Mouse (Mus musculus) kidney, embryonic 16.5 days (tissue): Measurements from ENCODE around the gene Gnaz. TPM values are rescaled to one million over a fixed set of nuclear protein-coding genes. Genes with fewer than 3 reads are reported as not detected.

Experiments
- ATAC-seq: fragments of 200-750 bp; cut with Nextera tagmentation; 2 replicates; pipeline ENCODE4 v1.8.0; 2017; ENCODE audit warnings: moderate TSS enrichment; ENCODE audit not compliant: low FRiP score, low TSS enrichment
- H3K27ac ChIP-seq: fragments of 300-500 bp; sonication (generic); 2 replicates; pipeline ENCODE4 v1.5.1; 2014; ENCODE audit warnings: low read length
- H3K27me3 ChIP-seq: fragments of 300-500 bp; sonication (generic); 2 replicates; pipeline ENCODE4 v1.6.1; 2014; ENCODE audit warnings: low read length, control low read depth, mixed read lengths; ENCODE audit not compliant: insufficient read depth
- H3K36me3 ChIP-seq: fragments of 300-500 bp; sonication (generic); 2 replicates; pipeline ENCODE4 v1.6.1; 2014; ENCODE audit warnings: low read length, control low read depth, mixed read lengths; ENCODE audit not compliant: insufficient read depth
- H3K4me1 ChIP-seq: fragments of 300-500 bp; sonication (generic); 2 replicates; pipeline ENCODE4 v1.6.1; 2014; ENCODE audit warnings: low read length, control low read depth, mixed read lengths; ENCODE audit not compliant: insufficient read depth
- H3K4me2 ChIP-seq: fragments of 300-500 bp; sonication (generic); replicated peaks from 2 replicates; pipeline ENCODE4 v1.6.1; 2014; ENCODE audit warnings: low read depth, low read length
- H3K4me3 ChIP-seq: fragments of 300-500 bp; sonication (generic); 2 replicates; pipeline ENCODE4 v1.5.1; 2014; ENCODE audit warnings: mild to moderate bottlenecking, low read length
- H3K9ac ChIP-seq: fragments of 300-500 bp; sonication (generic); replicated peaks from 2 replicates; pipeline ENCODE4 v1.6.1; 2014; ENCODE audit warnings: low read length
- H3K9me3 ChIP-seq: fragments of 300-500 bp; sonication (generic); 2 replicates; pipeline ENCODE4 v1.6.1; 2016; ENCODE audit warnings: low read length, control low read depth
- WGBS: fragments of 180-500 bp; shearing (Covaris S2); extraction: QIAGEN DNeasy Blood & Tissue Kit; methylation state at CpG from one replicate; pipeline ENCODE4 v1.1.7; 2014; 5-methylcytosine and 5-hydroxymethylcytosine counted together
- polyA plus RNA-seq: library from polyadenylated mRNA; unstranded; fragments of >200 nt; fragmentation: Nextera tagmentation; extraction: Ambion mirVana; gene quantifications from 2 replicates; pipeline ENCODE4 v1.2.1, GENCODE M21; 2015

The Gnaz gene
- polyA plus RNA-seq, 1 experiment from 2014 or later, result 6.2 TPM

- Histone ChIP-seq H3K9ac (no peak overlapping the region), H3K27me3 (no peaks in the 10 kb centered on the region), H3K4me3 (no peak overlapping the region), H3K4me1 (no peaks in the 10 kb centered on the region), H3K36me3 (no peaks in the 10 kb centered on the region), H3K4me2 (no peak overlapping the region), H3K27ac (no peak overlapping the region), H3K9me3 (no peaks in the 10 kb centered on the region)
- no peak for ATAC-seq
- 73% methylated on average over 6 of the region's 6 CpGs for WGBS
Measured at GRCm38 (mm10) chr10:74931631-74932030, 35.3 kb upstream of the Gnaz start.

GRCm38 (mm10) chr10:74932487-74932886, 34.5 kb upstream of the Gnaz start:
- Histone ChIP-seq H3K27ac (no peak overlapping the region), H3K4me3 (no peak overlapping the region), H3K9me3 (no peaks in the 10 kb centered on the region), H3K9ac (no peak overlapping the region), H3K4me1 (no peaks in the 10 kb centered on the region), H3K36me3 (no peaks in the 10 kb centered on the region), H3K27me3 (no peaks in the 10 kb centered on the region), H3K4me2 (no peak overlapping the region)
- no peak for ATAC-seq
- 88% methylated on average over 6 of the region's 6 CpGs for whole genome bisulfite sequencing

- WGBS, result 85% methylated on average over 19 of the region's 19 CpGs
- no peaks in the 10 kb centered on the region for H3K36me3 ChIP-seq
- no peak for ATAC-seq
- no peaks in the 10 kb centered on the region for H3K27me3 ChIP-seq
- no peaks in the 10 kb centered on the region for H3K4me1 ChIP-seq
- no peak overlapping the region for H3K4me2 ChIP-seq
- no peak overlapping the region for H3K27ac ChIP-seq
- H3K4me3 ChIP-seq, result no peak overlapping the region
- H3K9ac ChIP-seq, result no peak overlapping the region
- H3K9me3 ChIP-seq, result no peaks in the 10 kb centered on the region
Measured at GRCm38 (mm10) chr10:74933548-74934190, 33.3 kb upstream of the Gnaz start.

GRCm38 (mm10) chr10:74934521-74934920, 32.5 kb upstream of the Gnaz start:
- 83% methylated on average over 12 of the region's 12 CpGs for WGBS
- H3K4me3 ChIP-seq, result no peak overlapping the region
- H3K4me2 ChIP-seq, result no peak overlapping the region
- no peaks in the 10 kb centered on the region for H3K36me3 ChIP-seq
- H3K4me1 ChIP-seq, result no peaks in the 10 kb centered on the region
- H3K27me3 ChIP-seq, result no peaks in the 10 kb centered on the region
- H3K27ac ChIP-seq, result no peak overlapping the region
- no peak overlapping the region for H3K9ac ChIP-seq
- H3K9me3 ChIP-seq, result no peaks in the 10 kb centered on the region
- no peak for ATAC-seq

GRCm38 (mm10) chr10:74935016-74935415, 32.0 kb upstream of the Gnaz start:
- Histone ChIP-seq H3K27me3 (no peaks in the 10 kb centered on the region), H3K4me3 (no peak overlapping the region), H3K9ac (no peak overlapping the region), H3K9me3 (no peaks in the 10 kb centered on the region), H3K36me3 (no peaks in the 10 kb centered on the region), H3K4me1 (no peaks in the 10 kb centered on the region), H3K27ac (no peak overlapping the region), H3K4me2 (no peak overlapping the region)
- WGBS, result 24% methylated on average over 6 of the region's 6 CpGs
- ATAC-seq, result 0 out of 2 replicates have a peak, but pooled peaks have one; percentile 10

- 86% methylated on average over 10 of the region's 10 CpGs for whole genome bisulfite sequencing
- Histone ChIP-seq H3K9ac (no peak overlapping the region), H3K4me2 (no peak overlapping the region), H3K4me3 (no peak overlapping the region), H3K4me1 (no peaks in the 10 kb centered on the region), H3K27ac (no peak overlapping the region), H3K9me3 (no peaks in the 10 kb centered on the region), H3K36me3 (no peaks in the 10 kb centered on the region), H3K27me3 (no peaks in the 10 kb centered on the region)
- ATAC-seq, result peak; percentile 33; the same call in 1 of the 2 replicates
Measured at GRCm38 (mm10) chr10:74937003-74937790, 29.8 kb upstream of the Gnaz start.

GRCm38 (mm10) chr10:74938410-74938809, 28.6 kb upstream of the Gnaz start:
- no peaks in the 10 kb centered on the region for H3K4me1 ChIP-seq
- H3K9me3 ChIP-seq, result no peaks in the 10 kb centered on the region
- H3K27me3 ChIP-seq, result no peaks in the 10 kb centered on the region
- no peak overlapping the region for H3K4me3 ChIP-seq
- H3K36me3 ChIP-seq, result no peaks in the 10 kb centered on the region
- no peak for ATAC-seq
- WGBS, result 58% methylated on average over 5 of the region's 5 CpGs
- no peak overlapping the region for H3K27ac ChIP-seq
- no peak overlapping the region for H3K9ac ChIP-seq
- no peak overlapping the region for H3K4me2 ChIP-seq

GRCm38 (mm10) chr10:74939300-74939699, 27.7 kb upstream of the Gnaz start:
- Histone ChIP-seq H3K9me3 (no peaks in the 10 kb centered on the region), H3K36me3 (no peaks in the 10 kb centered on the region), H3K4me3 (no peak overlapping the region), H3K9ac (no peak overlapping the region), H3K4me2 (no peak overlapping the region), H3K27me3 (no peaks in the 10 kb centered on the region), H3K4me1 (no peaks in the 10 kb centered on the region), H3K27ac (no peak overlapping the region)
- ATAC-seq, result no peak
- WGBS, result 56% methylated on average over 3 of the region's 3 CpGs

- WGBS, result 96% methylated on average over 1 of the region's 1 CpGs
- Histone ChIP-seq H3K4me1 (no peaks in the 10 kb centered on the region), H3K4me2 (no peak overlapping the region), H3K27me3 (no peaks in the 10 kb centered on the region), H3K9ac (no peak overlapping the region), H3K36me3 (no peaks in the 10 kb centered on the region), H3K27ac (no peak overlapping the region), H3K9me3 (no peaks in the 10 kb centered on the region), H3K4me3 (no peak overlapping the region)
- no peak for ATAC-seq
Measured at GRCm38 (mm10) chr10:74940795-74941194, 26.2 kb upstream of the Gnaz start.

- no peaks in the 10 kb centered on the region for H3K36me3 ChIP-seq
- H3K27ac ChIP-seq, result no peak overlapping the region
- 55% methylated on average over 9 of the region's 9 CpGs for WGBS
Measured at GRCm38 (mm10) chr10:74952830-74953443, 14.0 kb upstream of the Gnaz start.

More at GRCm38 (mm10) chr10:74952830-74953443, 14.0 kb upstream of the Gnaz start:
- no peaks in the 10 kb centered on the region for H3K4me1 ChIP-seq
- no peaks in the 10 kb centered on the region for H3K27me3 ChIP-seq
- H3K4me3 ChIP-seq, result no peak overlapping the region
- no peaks in the 10 kb centered on the region for H3K9me3 ChIP-seq
- H3K9ac ChIP-seq, result no peak overlapping the region
- no peak for ATAC-seq
- no peak overlapping the region for H3K4me2 ChIP-seq
